Mouse (Mus musculus) CH12.LX (cell line): Measurements from ENCODE around the gene Prickle4. TPM values are rescaled to one million over a fixed set of nuclear protein-coding genes. Genes with fewer than 3 reads are reported as not detected.

Source experiments
- DNase-seq: peaks from one replicate; pipeline ENCODE4 v3.0.0-alpha.2; 2013; ENCODE audit errors: extremely low read depth
- H3K27ac ChIP-seq: 2 replicates; pipeline ENCODE4 v1.5.1; 2012; ENCODE audit warnings: low read depth, mild to moderate bottlenecking, control low read depth, moderate library complexity; ENCODE audit not compliant: insufficient read depth
- H3K27me3 ChIP-seq: replicated peaks from 2 replicates; pipeline ENCODE3; 2012; ENCODE audit warnings: inconsistent platforms
- H3K36me3 ChIP-seq, 2 experiments: replicated peaks in 1 of 2; 2 replicates each; pipeline versions ENCODE3 to v1.6.1; 2012; ENCODE audit warnings: inconsistent platforms in 1 of 2, low read length in 1 of 2, mild to moderate bottlenecking in 1 of 2, mixed read lengths in 1 of 2, moderate library complexity in 1 of 2; ENCODE audit not compliant: control insufficient read depth in 1 of 2, insufficient read depth in 1 of 2
- H3K4me1 ChIP-seq, 2 experiments: 2 replicates each; pipeline ENCODE4 v1.6.1; 2012; ENCODE audit warnings: inconsistent platforms in 1 of 2, moderate library complexity in 1 of 2; ENCODE audit not compliant: insufficient read depth in 2 of 2, control insufficient read depth in 1 of 2
- H3K4me2 ChIP-seq: 2 replicates; pipeline ENCODE4 v1.6.1; 2012; ENCODE audit warnings: low read depth, mild to moderate bottlenecking, control low read depth; ENCODE audit not compliant: poor library complexity, insufficient read depth, severe bottlenecking
- H3K4me3 ChIP-seq, 3 experiments: fragments of 150-350 bp in 1 of 3; sonication (generic) in 1 of 3; replicated peaks in 1 of 3; 2 replicates each; pipeline versions ENCODE3 to v1.5.1; 2011 to 2012; ENCODE audit warnings: low read depth in 2 of 3, low read length in 2 of 3, mild to moderate bottlenecking in 2 of 3, moderate library complexity in 2 of 3, control low read depth in 1 of 3, improper control_type of control experiment in 1 of 3, inconsistent platforms in 1 of 3, mixed read lengths in 1 of 3; ENCODE audit not compliant: poor library complexity in 1 of 3
- H3K79me2 ChIP-seq: replicated peaks from 2 replicates; pipeline ENCODE4 v1.6.1; 2012; ENCODE audit warnings: mild to moderate bottlenecking, moderate library complexity; ENCODE audit not compliant: control insufficient read depth, poor library complexity, insufficient read depth, severe bottlenecking; ENCODE audit errors: extremely low read depth
- H3K9ac ChIP-seq: 2 replicates; pipeline ENCODE4 v1.6.1; 2012; ENCODE audit warnings: low read depth, mild to moderate bottlenecking, control low read depth, moderate library complexity; ENCODE audit not compliant: insufficient read depth
- H3K9me3 ChIP-seq: replicated peaks from 2 replicates; pipeline ENCODE3; 2012; ENCODE audit warnings: low read length, inconsistent platforms, mixed read lengths
- CHD2 ChIP-seq: IDR thresholded peaks from 2 replicates; pipeline ENCODE4 v1.6.1; 2011; ENCODE audit warnings: low read length, improper control_type of control experiment
- CTCF ChIP-seq, 2 experiments: IDR thresholded peaks in 1 of 2; conservative IDR thresholded peaks in 1 of 2; 2 replicates each; pipeline ENCODE4 v1.5.1; 2011 to 2012; ENCODE audit warnings: low read depth in 2 of 2, low read length in 2 of 2, improper control_type of control experiment in 1 of 2, inconsistent platforms in 1 of 2, mild to moderate bottlenecking in 1 of 2, moderate library complexity in 1 of 2
- EP300 ChIP-seq: IDR thresholded peaks from 2 replicates; pipeline ENCODE4 v1.6.1; 2011; ENCODE audit warnings: low read length, improper control_type of control experiment
- GABPA ChIP-seq: IDR thresholded peaks from 2 replicates; pipeline ENCODE4 v1.6.1; 2012; ENCODE audit warnings: low read depth, low read length, improper control_type of control experiment, inconsistent platforms; ENCODE audit not compliant: insufficient replicate concordance
- HCFC1 ChIP-seq: IDR thresholded peaks from 2 replicates; pipeline ENCODE4 v1.6.1; 2012; ENCODE audit warnings: low read depth, mild to moderate bottlenecking, inconsistent platforms, low read length, improper control_type of control experiment
- IRF4 ChIP-seq: IDR thresholded peaks from 2 replicates; pipeline ENCODE4 v1.6.1; 2014; ENCODE audit warnings: low read depth, mild to moderate bottlenecking, inconsistent platforms, low read length, improper control_type of control experiment
- JUN ChIP-seq: IDR thresholded peaks from 2 replicates; pipeline ENCODE4 v1.6.1; 2011; ENCODE audit warnings: low read depth, mild to moderate bottlenecking, low read length, improper control_type of control experiment, moderate library complexity; ENCODE audit not compliant: insufficient read depth
- KAT2A ChIP-seq: IDR thresholded peaks from 2 replicates; pipeline ENCODE4 v1.6.1; 2012; ENCODE audit warnings: low read length, improper control_type of control experiment, inconsistent platforms; ENCODE audit not compliant: insufficient replicate concordance
- MAZ ChIP-seq: IDR thresholded peaks from 2 replicates; pipeline ENCODE4 v1.6.1; 2012; ENCODE audit warnings: low read depth, mild to moderate bottlenecking, inconsistent platforms, low read length, improper control_type of control experiment, moderate library complexity
- MEF2A ChIP-seq: IDR thresholded peaks from 2 replicates; pipeline ENCODE4 v1.6.1; 2014; ENCODE audit warnings: low read depth, mild to moderate bottlenecking, inconsistent platforms, low read length, improper control_type of control experiment, borderline replicate concordance
- MXI1 ChIP-seq: IDR thresholded peaks from 2 replicates; pipeline ENCODE4 v1.6.1; 2011; ENCODE audit warnings: mild to moderate bottlenecking, low read depth, low read length, improper control_type of control experiment
- MYC ChIP-seq: IDR thresholded peaks from 2 replicates; pipeline ENCODE4 v1.6.1; 2011; ENCODE audit warnings: low read depth, mild to moderate bottlenecking, improper control_type of control experiment, low read length
- NRF1 ChIP-seq: IDR thresholded peaks from 2 replicates; pipeline ENCODE4 v1.6.1; 2014; ENCODE audit warnings: low read depth, mild to moderate bottlenecking, inconsistent platforms, low read length, improper control_type of control experiment, moderate library complexity
- POLR2A ChIP-seq: IDR thresholded peaks from 2 replicates; pipeline ENCODE4 v1.6.1; 2011; ENCODE audit warnings: low read depth, mild to moderate bottlenecking, improper control_type of control experiment, low read length
- RAD21 ChIP-seq: IDR thresholded peaks from 2 replicates; pipeline ENCODE4 v1.6.1; 2011; ENCODE audit warnings: low read depth, mild to moderate bottlenecking, low read length, improper control_type of control experiment, moderate library complexity
- SIN3A ChIP-seq: IDR thresholded peaks from 2 replicates; pipeline ENCODE4 v1.6.1; 2012; ENCODE audit warnings: low read length, improper control_type of control experiment, inconsistent platforms
- SMC3 ChIP-seq: IDR thresholded peaks from 2 replicates; pipeline ENCODE4 v1.6.1; 2011; ENCODE audit warnings: low read depth, low read length, improper control_type of control experiment
- TBP ChIP-seq: conservative IDR thresholded peaks from 2 replicates; pipeline ENCODE4 v1.6.1; 2011; ENCODE audit warnings: low read depth, low read length, improper control_type of control experiment
- TCF12 ChIP-seq: IDR thresholded peaks from 2 replicates; pipeline ENCODE4 v1.6.1; 2014; ENCODE audit warnings: low read depth, mild to moderate bottlenecking, inconsistent platforms, low read length, improper control_type of control experiment
- UBTF ChIP-seq: IDR thresholded peaks from 2 replicates; pipeline ENCODE4 v1.6.1; 2012; ENCODE audit warnings: low read depth, mild to moderate bottlenecking, inconsistent platforms, low read length, improper control_type of control experiment, moderate library complexity
- USF1 ChIP-seq: IDR thresholded peaks from 2 replicates; pipeline ENCODE4 v1.6.1; 2014; ENCODE audit warnings: low read depth, mild to moderate bottlenecking, inconsistent platforms, low read length, improper control_type of control experiment
- USF2 ChIP-seq: conservative IDR thresholded peaks from 2 replicates; pipeline ENCODE4 v1.6.1; 2011; ENCODE audit warnings: low read depth, low read length, improper control_type of control experiment
- ZC3H11A ChIP-seq: IDR thresholded peaks from 2 replicates; pipeline ENCODE4 v1.6.1; 2012; ENCODE audit warnings: low read depth, mild to moderate bottlenecking, inconsistent platforms, low read length, improper control_type of control experiment
- ZMIZ1 ChIP-seq: IDR thresholded peaks from 2 replicates; pipeline ENCODE4 v1.6.1; 2012; ENCODE audit warnings: low read depth, mild to moderate bottlenecking, inconsistent platforms, low read length, improper control_type of control experiment
- ZNF384 ChIP-seq: IDR thresholded peaks from 2 replicates; pipeline ENCODE4 v1.6.1; 2012; ENCODE audit warnings: low read depth, low read length, improper control_type of control experiment, inconsistent platforms
- dilution Hi-C: fragments of 300-500 bp; cut with MboI; formaldehyde crosslinking; loops from 2 replicates; pipeline ENCODE4 v1.14.3; 2020; ENCODE audit warnings: low sequenced_read_pairs; ENCODE audit not compliant: extremely low pct_unique_long_range_greater_than_20kb, extremely low pct_ligation_motif_present
- in situ Hi-C: fragments of 300-500 bp; cut with MboI; formaldehyde crosslinking; loops from 3 replicates; pipeline ENCODE4 v1.14.3; 2019; ENCODE audit warnings: low sequenced_read_pairs, low pct_ligation_motif_present, low pct_unique_long_range_greater_than_20kb, mixed read lengths
- polyA plus RNA-seq: library from polyadenylated mRNA; unstranded; fragments of >175 nt; gene quantifications from 2 replicates; pipeline ENCODE4 v1.2.1, GENCODE M21; 2012; ENCODE audit warnings: low read depth; ENCODE audit not compliant: insufficient read length
- total RNA-seq, 2 experiments: library from RNA; depleted of rRNA; stranded (reverse); fragments of 300-350 nt in 1 of 2; fragments of >200 nt in 1 of 2; gene quantifications; 2 replicates each; pipeline ENCODE4 v1.2.3; 2012 to 2014

Prickle4 gene
- 0.21 and 0.30 TPM in 2 replicates for total RNA-seq (2012; rRNA removed)
- not detected in 2 replicates for total RNA-seq (2014; rRNA removed)
- polyA plus RNA-seq: 0.29 and 0.55 TPM in 2 replicates

GRCm38 (mm10) chr17:47694503-47695336 is at the start of gene Prickle4:
TSS of gene Prickle4 (minus strand) at chr17:47694736.
- dilution Hi-C loops: no loop called here
- no peaks in the 10 kb centered on the region for H3K79me2 ChIP-seq
- TF ChIP-seq MEF2A: no peak
- peak; percentile 69 for TF ChIP-seq HCFC1
- peak; percentile 51 for TF ChIP-seq TCF12
- TF ChIP-seq CHD2: no peak
- TF ChIP-seq KAT2A: no peak
- TF ChIP-seq EP300: no peak
- TF ChIP-seq JUN: no peak
- no peak for TF ChIP-seq MYC
- no peak for TF ChIP-seq ZC3H11A
- TF ChIP-seq GABPA: no peak
- no peak for TF ChIP-seq MXI1
- TF ChIP-seq CTCF (conservative IDR thresholded peaks at IDR 0.05 in 1 of 2, IDR thresholded peaks at IDR 0.05 in 1 of 2; ENCODE audit: low read depth in 2 of 2, low read length in 2 of 2): peak in 1 of 2 experiments; percentile 89; a peak in 2 of 4 replicates
- TF ChIP-seq RAD21: peak; percentile 66
- no peak for TF ChIP-seq UBTF
- TF ChIP-seq POLR2A: no peak
- TF ChIP-seq IRF4: peak; percentile 28; the same call in 1 of the 2 replicates
- no peak for TF ChIP-seq USF2
- TF ChIP-seq ZMIZ1: no peak
- TF ChIP-seq TBP: no peak
- no peak for TF ChIP-seq USF1
- no peak for TF ChIP-seq ZNF384
- no peak for TF ChIP-seq MAZ
- 0 out of 2 replicates have a peak, but pooled peaks have one; percentile 56 for TF ChIP-seq SIN3A
- TF ChIP-seq NRF1: peak; percentile 76
- TF ChIP-seq SMC3: peak; percentile 69
- peak within 1 kb of the TSS; percentile 83 for H3K4me2 ChIP-seq
- in situ Hi-C loops: no loop called here
- H3K27me3 ChIP-seq: peaks cover 77% of the 10 kb centered on the region
- peak within 1 kb of the TSS; percentile 34 to 74 (median 61) for H3K4me3 ChIP-seq
- no peak within 1 kb of the TSS for H3K27ac ChIP-seq
- peaks cover 2 to 12% of the 10 kb centered on the region in 2 experiments; a peak in 3 of 4 replicates for H3K4me1 ChIP-seq
- peaks cover 0 to 4% of the 10 kb centered on the region in 2 experiments for H3K36me3 ChIP-seq
- H3K9me3 ChIP-seq: no peaks in the 10 kb centered on the region
- DNase-seq: peak; percentile 91
- peak within 1 kb of the TSS; percentile 98 for H3K9ac ChIP-seq
